Mouse (Mus musculus) kidney, postnatal 0 days (tissue): ENCODE measurements around the gene Fkbp11. TPM values are rescaled to one million over a fixed set of nuclear protein-coding genes. Genes with fewer than 3 reads are reported as not detected.
A peak's percentile ranks its signal among the peaks of the same experiment; 100 is the strongest.
"Not testable (repeated sequence)": the region's sequence is repeated elsewhere in the genome, so short reads cannot be mapped to it uniquely, and the experiment has no call there.

Experiments
- ATAC-seq: fragments of 200-750 bp; cut with Nextera tagmentation; replicated peaks from 2 replicates; pipeline ENCODE4 v1.8.0; 2017; ENCODE audit warnings: low read depth, moderate number of reproducible peaks, moderate TSS enrichment, moderate library complexity; ENCODE audit not compliant: low FRiP score
- DNase-seq: peaks from one replicate; pipeline ENCODE4 v3.0.0-alpha.2; 2016; ENCODE audit warnings: low spot score
- H3K27ac ChIP-seq: fragments of 300-500 bp; sonication (generic); 2 replicates; pipeline ENCODE4 v1.5.1; 2014; ENCODE audit warnings: mild to moderate bottlenecking
- H3K27me3 ChIP-seq: fragments of 300-500 bp; sonication (generic); 2 replicates; pipeline ENCODE4 v1.6.1; 2014; ENCODE audit warnings: low read length, mixed read lengths; ENCODE audit not compliant: insufficient read depth
- H3K36me3 ChIP-seq: fragments of 300-500 bp; sonication (generic); 2 replicates; pipeline ENCODE4 v1.6.1; 2014; ENCODE audit warnings: low read length, mixed read lengths; ENCODE audit not compliant: insufficient read depth
- H3K4me1 ChIP-seq: fragments of 300-500 bp; sonication (generic); replicated peaks from 2 replicates; pipeline ENCODE4 v1.6.1; 2014; ENCODE audit warnings: antibody characterized with exemption, low read length, mixed read lengths; ENCODE audit not compliant: insufficient read depth
- H3K4me2 ChIP-seq: fragments of 300-500 bp; sonication (generic); 2 replicates; pipeline ENCODE4 v1.6.1; 2014; ENCODE audit warnings: mild to moderate bottlenecking, low read length, moderate library complexity, mixed read lengths
- H3K4me3 ChIP-seq: fragments of 300-500 bp; sonication (generic); replicated peaks from 2 replicates; pipeline ENCODE4 v1.5.1; 2014; ENCODE audit warnings: low read depth, low read length
- H3K9ac ChIP-seq: fragments of 300-500 bp; sonication (generic); 2 replicates; pipeline ENCODE4 v1.6.1; 2014; ENCODE audit warnings: low read depth, low read length
- H3K9me3 ChIP-seq: fragments of 300-500 bp; sonication (generic); replicated peaks from 2 replicates; pipeline ENCODE4 v1.6.1; 2016; ENCODE audit warnings: low read length, inconsistent platforms, mixed read lengths
- CTCF ChIP-seq: IDR thresholded peaks from 2 replicates; pipeline ENCODE4 v1.5.1; 2016; ENCODE audit warnings: antibody characterized with exemption, low read depth, mild to moderate bottlenecking, moderate library complexity
- WGBS: fragments of 180-500 bp; shearing (Covaris S2); extraction: QIAGEN DNeasy Blood & Tissue Kit; methylation state at CpG from one replicate; pipeline ENCODE4 v1.1.7; 2014; 5-methylcytosine and 5-hydroxymethylcytosine counted together
- polyA plus RNA-seq: library from polyadenylated mRNA; unstranded; fragments of >200 nt; fragmentation: Nextera tagmentation; extraction: Ambion mirVana; gene quantifications from 2 replicates; pipeline ENCODE4 v1.2.1, GENCODE M21; 2015

Gene Fkbp11
- polyA plus RNA-seq, 1 experiment from 2014 or later, result 34.4 TPM

DNA sequence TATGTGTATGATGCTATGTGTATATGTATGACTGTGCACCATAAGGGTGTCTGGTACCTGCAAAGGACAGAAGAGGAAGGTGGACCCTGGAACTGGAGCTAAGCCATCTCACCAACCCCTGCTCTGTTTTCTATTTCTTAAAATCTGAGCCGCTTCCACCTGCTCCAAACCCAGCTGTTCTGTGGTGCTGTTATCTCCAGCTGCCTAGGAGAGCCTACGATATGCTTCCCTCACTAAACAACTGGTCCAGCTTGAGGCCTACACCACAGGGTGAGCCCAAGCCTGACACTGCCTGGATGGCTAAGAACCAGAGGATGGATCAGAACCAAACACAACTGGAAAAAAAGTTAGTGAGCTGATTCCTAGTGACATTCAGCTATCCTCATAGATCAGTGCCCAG, 26.1 kb upstream of the Fkbp11 start:
- 94% methylated on average over 2 of the region's 2 CpGs for WGBS

DNA sequence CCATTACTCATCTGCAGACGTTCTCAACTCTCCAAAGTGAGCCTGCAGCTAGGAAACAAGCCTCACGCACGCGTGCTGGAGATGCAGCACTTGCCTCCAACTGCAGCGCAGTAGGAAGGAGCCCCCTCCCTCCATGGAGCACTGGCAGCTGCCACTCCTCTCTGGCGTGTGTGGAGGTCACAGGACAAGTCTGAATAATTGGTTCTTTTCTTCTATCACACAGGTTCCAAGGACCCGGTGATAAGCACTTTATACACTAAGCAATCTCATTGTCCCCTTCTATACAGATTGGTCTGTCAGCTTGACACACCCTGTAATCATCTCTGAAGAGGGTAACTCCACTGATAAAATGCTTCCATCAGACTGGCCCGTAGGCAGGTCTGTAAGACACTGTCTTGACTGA, 25.0 kb upstream of the Fkbp11 start:
- Histone ChIP-seq H3K9me3 (no peaks in the 10 kb centered on the region), H3K9ac (no peak overlapping the region), H3K4me3 (no peak overlapping the region), H3K4me1 (0 out of 2 replicates have a peak, but pooled peaks cover under 1% of the 10 kb centered on the region), H3K4me2 (no peak overlapping the region), H3K27ac (no peak overlapping the region), H3K36me3 (peaks cover 2% of the 10 kb centered on the region; the same call in 1 of the 2 replicates), H3K27me3 (no peaks in the 10 kb centered on the region)
- 82% methylated on average over 8 of the region's 8 CpGs for WGBS
- no peak for ATAC-seq
- no peak for TF ChIP-seq CTCF
- no peak for DNase-seq

More for the DNA sequence above, 26.1 kb upstream of the Fkbp11 start:
- no peak for ATAC-seq
- Histone ChIP-seq H3K9ac (no peak overlapping the region), H3K27me3 (no peaks in the 10 kb centered on the region), H3K27ac (no peak overlapping the region), H3K4me2 (no peak overlapping the region), H3K9me3 (no peaks in the 10 kb centered on the region), H3K4me3 (no peak overlapping the region), H3K4me1 (no peaks in the 10 kb centered on the region), H3K36me3 (peaks cover 2% of the 10 kb centered on the region; the same call in 1 of the 2 replicates)
- DNase-seq, result no peak
- TF ChIP-seq CTCF, result no peak

DNA sequence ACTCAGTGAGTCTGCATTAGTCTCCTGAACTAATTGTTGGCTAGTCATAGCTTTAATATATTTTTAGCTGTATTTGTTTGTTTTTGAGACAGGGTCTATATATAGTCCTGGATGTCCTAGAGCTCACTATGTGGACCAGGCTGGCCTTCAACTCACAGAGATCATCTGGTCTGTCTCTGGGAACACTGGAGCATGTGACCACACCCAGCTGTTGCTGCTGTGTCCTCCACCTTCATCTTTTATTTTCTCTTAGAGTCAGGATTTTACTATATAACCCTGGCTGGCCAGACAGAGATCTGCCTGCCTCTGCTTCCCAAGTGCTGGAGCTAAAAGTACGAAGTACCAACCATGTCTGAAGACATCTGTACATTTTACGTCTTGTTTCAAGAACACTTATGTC, 21.1 kb upstream of the Fkbp11 start:
- no peak overlapping the region for H3K4me3 ChIP-seq
- H3K36me3 ChIP-seq, result 0 out of 2 replicates have a peak, but pooled peaks cover 2% of the 10 kb centered on the region
- H3K27me3 ChIP-seq, result no peaks in the 10 kb centered on the region
- H3K9me3 ChIP-seq, result no peaks in the 10 kb centered on the region
- ATAC-seq, result no peak
- no peak overlapping the region for H3K9ac ChIP-seq
- TF ChIP-seq CTCF, result no peak
- 95% methylated on average over 2 of the region's 2 CpGs for WGBS
- H3K27ac ChIP-seq, result no peak overlapping the region
- H3K4me2 ChIP-seq, result no peak overlapping the region
- DNase-seq, result no peak
- 0 out of 2 replicates have a peak, but pooled peaks cover 3% of the 10 kb centered on the region for H3K4me1 ChIP-seq

DNA sequence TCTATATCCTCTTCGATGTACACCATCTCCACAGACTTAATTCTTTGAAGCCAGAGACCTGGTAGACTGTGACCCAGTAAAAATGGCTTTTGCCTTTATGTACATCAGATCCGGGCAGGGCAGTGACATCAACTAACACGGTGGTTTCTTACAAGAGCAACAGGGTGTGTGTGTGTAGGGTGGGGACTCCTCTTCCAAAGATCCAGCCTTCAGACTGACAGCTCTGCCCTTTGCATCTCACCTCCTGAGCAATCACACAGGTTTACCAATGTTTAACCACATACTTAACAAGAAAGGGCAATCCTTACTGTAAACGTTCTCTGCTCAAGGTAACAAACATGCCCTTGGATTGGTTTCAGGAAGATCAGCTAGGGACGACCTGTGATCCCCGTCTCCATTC, 19.3 kb upstream of the Fkbp11 start:
- 0 out of 2 replicates have a peak, but pooled peaks cover 3% of the 10 kb centered on the region for H3K4me1 ChIP-seq

DNA sequence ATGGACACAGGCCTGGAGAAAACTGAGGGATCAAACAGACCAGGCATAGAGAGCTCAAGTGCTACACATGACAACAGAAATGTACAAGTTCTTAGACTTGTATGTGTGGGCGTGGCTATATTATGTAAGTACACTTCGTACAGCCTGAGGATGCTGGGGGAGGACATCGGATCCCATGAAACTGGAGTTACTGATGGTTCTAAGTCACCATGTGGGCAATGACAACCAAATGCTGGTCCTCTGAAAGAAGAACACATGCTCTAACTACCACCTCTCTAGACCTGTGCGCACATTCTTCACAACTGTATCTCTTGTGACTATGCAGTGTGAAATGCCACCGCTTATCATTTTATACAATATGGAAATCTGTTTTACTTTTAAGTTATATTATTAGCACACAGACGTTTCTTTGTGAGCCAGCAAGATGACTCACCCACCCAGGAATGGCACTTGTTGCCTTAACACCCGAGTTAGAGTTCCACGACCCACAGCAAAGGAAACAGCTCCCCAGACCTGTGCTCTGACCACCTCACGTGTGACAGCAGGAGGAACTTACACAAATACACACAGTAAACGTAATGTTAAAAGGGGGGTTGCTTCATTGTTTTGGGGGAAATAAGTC, 18.5 kb upstream of the Fkbp11 start:
- Histone ChIP-seq H3K4me1 (0 out of 2 replicates have a peak, but pooled peaks cover 3% of the 10 kb centered on the region), H3K4me2 (no peak overlapping the region), H3K36me3 (0 out of 2 replicates have a peak, but pooled peaks cover 2% of the 10 kb centered on the region), H3K4me3 (no peak overlapping the region), H3K9ac (no peak overlapping the region), H3K9me3 (no peaks in the 10 kb centered on the region), H3K27me3 (no peaks in the 10 kb centered on the region), H3K27ac (no peak overlapping the region)
- DNase-seq, result no peak
- no peak for TF ChIP-seq CTCF
- ATAC-seq, result no peak
- WGBS, result 70% methylated on average over 10 of the region's 10 CpGs

More for the DNA sequence above, 19.3 kb upstream of the Fkbp11 start:
- H3K9ac ChIP-seq, result no peak overlapping the region
- 0 out of 2 replicates have a peak overlapping the region, but pooled peaks have one; percentile 25 for H3K27ac ChIP-seq
- no peaks in the 10 kb centered on the region for H3K9me3 ChIP-seq
- DNase-seq, result no peak
- WGBS, result 74% methylated on average over 6 of the region's 6 CpGs
- no peak overlapping the region for H3K4me3 ChIP-seq
- H3K27me3 ChIP-seq, result no peaks in the 10 kb centered on the region
- no peak overlapping the region for H3K4me2 ChIP-seq
- ATAC-seq, result no peak
- 0 out of 2 replicates have a peak, but pooled peaks cover 2% of the 10 kb centered on the region for H3K36me3 ChIP-seq
- no peak for TF ChIP-seq CTCF

DNA sequence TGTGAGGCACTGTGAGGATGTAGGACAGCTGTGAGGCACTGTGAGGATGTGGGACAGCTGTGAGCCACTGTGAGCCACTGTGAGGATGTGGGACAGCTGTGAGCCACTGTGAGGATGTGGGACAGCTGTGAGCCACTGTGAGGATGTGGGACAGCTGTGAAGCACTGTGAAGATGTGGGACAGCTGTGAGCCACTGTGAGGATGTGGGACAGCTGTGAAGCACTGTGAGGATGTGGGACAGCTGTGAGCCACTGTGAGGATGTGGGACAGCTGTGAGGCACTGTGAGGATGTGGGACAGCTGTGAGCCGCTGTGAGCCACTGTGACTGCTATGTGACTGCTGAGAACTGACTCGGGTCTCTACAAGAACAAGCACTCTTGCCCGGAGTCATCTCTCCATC, 15.9 kb upstream of the Fkbp11 start:
- H3K4me3 ChIP-seq, H3K4me1 ChIP-seq, ATAC-seq, H3K27ac ChIP-seq, H3K27me3 ChIP-seq, DNase-seq, H3K9ac ChIP-seq, H3K4me2 ChIP-seq, H3K9me3 ChIP-seq: not testable (repeated sequence)
- WGBS, result 92% methylated on average over 3 of the region's 3 CpGs
- peaks cover 24% of the 10 kb centered on the region for H3K36me3 ChIP-seq
